Mouse (Mus musculus): ENCODE measurements at regions not wholly inside any gene's neighbourhood (a gene's known extent, or its start where the extent isn't known, plus 50 kb on each side); places are given as distances from the start of the nearest gene placed in this dataset.

DNA sequence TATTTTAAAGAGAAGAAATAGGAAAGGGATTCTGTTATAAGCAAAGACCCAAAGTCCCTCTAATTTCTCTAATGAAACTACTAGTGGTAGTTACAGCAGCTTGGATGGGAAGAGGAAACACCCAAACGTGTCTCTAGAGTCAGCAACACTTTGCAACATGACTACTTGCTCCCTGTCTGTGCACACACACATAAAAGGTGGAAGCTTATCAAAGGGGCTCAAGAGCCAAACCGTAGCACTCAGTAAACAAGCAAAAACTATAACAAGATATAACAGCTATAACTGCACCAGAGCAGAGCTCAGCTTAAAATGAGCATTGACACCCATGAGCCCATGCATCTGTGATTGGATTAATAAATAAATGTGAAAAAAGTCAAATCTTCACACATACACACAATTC, 262.5 kb upstream of the Ppargc1a start:
- DNase-seq: no peak

DNA sequence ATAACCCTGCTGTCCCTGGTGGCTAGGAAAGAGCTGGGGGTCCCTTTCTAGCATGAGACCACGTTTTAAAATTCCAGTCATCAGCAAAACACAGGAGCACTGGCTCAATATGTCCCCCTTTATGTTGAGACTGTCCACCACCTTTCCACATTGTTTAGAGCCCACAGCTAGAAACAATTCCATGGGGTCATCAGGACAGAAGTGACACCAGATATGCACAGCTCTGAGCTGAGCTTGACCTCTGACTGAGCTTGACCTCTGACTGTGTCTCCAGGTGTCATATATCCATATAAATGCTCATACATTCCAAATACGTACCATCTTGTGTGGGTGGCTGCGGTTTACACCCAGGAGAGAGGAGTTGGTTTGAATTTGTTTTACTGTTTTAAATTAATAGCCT, 262.1 kb upstream of the Ppargc1a start:
- no peak for DNase-seq

DNA sequence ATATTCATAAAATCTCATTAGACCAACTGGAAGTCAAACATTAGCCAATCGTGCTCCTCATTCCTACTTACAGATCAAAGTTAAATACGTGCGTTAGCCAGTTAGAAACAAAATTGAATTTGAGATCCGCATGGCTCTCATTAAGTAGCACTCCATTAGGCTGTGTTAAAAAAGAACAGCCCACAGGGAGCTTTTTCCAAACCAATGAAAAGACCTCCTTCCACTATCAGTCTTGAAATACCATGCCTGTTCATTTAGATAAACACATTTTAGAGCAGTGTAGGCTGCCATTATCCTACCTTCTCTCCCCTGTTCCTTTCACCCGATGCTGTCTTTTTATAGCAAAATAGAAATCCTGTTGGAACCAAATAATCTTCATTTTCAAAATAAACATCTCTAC, 261.5 kb upstream of the Ppargc1a start:
- no peak for DNase-seq

DNA sequence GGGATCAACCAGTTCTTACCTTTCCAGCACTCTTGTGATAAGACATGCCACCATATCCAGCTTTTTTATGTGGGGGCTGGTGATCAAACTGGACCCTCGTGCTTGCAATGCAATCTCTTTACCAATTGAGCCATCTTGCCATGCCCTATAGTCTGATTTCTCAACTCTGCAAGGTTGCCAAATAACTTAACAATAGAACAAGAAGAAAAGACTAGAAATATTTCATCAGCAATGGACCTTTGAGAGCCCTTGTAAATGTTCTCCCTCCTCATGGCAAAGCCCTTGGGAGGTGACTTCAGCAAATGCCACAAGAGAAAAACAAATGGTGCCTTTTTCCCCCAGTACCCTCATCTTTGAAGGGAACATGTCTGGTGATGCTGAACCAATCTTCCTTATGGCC, 258.7 kb upstream of the Ppargc1a start:
- no peak for DNase-seq

DNA sequence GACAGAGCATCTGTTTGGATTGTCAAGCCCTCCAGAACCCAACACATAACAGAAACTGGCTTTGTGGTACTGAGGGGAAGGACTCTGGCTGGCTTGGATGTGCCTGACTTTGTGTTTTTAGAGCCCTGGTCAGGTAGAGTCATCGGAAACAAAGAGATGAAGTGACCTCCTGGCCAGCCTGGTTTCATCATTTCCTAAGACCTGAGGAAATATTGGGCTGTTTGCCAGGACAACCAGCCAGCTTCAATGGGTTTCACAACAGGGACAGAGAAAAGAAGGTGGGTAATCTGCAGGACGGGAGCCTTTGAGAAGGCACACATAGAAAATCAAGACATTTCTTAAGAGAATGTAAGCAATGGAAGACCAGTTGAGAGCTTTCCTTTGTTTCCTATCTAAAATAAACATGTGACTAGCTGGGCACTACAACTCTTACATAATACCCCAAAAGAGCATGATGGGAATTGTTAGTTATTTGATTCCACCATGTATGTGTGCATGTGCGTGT, 258.1 kb upstream of the Ppargc1a start:
- no peak for DNase-seq

DNA sequence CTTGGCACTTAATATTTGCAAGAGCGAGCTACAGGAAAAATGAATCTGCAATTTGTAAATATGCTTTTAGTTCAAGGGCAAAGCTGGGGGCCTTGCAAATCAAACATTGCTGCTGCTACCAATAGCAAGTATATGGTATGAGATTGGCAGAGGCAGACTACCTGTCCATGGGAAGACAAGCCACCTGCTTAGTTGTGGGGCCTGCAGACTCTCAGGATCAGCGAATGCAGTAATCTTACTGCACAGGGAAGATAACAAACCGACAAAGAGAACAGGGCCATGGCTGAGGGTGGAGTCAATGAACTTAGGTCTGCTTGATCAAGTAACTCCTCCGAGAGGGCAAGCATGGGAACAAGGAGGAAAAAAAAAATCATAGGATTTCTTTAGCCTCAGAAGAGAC, 257.2 kb upstream of the Ppargc1a start:
- no peak for DNase-seq

DNA sequence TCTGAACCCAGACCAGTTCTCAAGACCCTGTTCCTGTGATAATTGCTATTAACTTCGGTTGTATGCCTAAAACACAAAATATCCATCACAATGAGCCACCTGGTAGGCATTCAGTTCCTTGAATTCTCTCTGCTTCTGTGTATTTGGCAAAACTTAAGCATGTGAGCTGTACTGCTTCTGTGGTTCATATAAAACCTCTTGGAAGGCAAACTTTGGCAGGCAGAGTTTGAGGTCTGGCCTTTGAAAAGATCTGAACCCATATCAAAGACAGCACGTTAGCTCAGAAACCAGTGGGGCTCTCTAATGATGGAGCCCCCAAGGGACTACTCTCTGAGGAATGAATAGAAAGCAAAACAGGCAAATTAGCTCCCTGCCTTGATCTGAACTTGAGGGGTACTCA, 256.1 kb upstream of the Ppargc1a start:
- DNase-seq: no peak

DNA sequence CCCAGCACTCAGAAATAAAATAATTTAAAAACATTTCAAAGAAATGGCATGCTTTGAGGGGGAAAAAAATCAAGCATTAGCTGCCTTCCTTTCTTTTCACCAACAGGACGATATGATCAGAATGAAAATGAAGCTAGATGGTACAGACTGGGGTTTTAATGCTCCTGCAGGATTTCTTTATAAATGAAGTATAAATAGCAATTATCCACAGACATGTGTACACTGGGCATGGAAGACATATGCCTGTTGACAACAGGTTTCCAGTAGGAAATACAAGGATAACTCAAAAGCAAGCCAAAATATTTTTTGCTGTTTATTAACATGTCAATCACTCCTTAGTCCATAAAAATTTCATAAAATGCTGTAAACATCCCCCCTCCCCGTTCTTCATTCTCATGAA, 248.7 kb upstream of the Ppargc1a start:
- DNase-seq: no peak

DNA sequence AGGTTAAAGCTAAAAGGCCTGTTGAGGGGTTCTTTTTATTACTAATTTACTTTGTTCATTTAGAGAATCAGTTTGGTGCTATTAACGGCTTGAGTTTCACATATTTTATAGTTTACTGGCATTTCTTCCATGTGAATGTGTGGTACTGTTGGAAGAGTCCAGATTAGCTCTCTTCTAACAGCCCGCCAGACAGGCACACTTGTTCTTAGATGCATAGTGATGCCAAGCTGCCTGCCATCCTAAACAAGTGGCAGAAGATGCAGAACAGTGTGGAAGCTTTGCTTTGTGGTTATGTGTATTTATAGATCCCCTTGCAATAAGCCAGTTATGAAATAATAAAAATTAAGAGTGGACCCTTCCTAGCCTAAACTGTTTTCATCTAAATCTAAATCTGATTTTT, 244.2 kb upstream of the Ppargc1a start:
- no peak for DNase-seq

DNA sequence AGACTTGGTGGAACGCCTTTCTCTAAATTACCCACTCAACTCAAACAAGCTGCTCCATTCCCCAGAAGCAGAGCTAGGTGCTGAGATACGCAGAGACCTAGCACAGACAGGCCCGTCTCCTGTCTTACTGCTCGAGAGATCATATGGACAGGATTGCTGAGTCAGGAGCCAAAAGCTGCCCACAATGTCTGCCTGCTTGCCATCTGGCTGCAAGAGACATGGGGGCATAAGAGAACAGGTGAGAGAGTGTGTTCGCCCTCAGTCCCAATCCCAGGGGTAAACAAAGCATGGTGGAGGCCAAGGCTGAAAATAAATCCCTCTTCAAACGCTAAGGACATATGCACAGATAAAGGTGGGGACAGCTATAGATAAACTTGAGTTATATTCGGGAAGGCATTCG, 234.0 kb upstream of the Ppargc1a start:
- no peak for DNase-seq

DNA sequence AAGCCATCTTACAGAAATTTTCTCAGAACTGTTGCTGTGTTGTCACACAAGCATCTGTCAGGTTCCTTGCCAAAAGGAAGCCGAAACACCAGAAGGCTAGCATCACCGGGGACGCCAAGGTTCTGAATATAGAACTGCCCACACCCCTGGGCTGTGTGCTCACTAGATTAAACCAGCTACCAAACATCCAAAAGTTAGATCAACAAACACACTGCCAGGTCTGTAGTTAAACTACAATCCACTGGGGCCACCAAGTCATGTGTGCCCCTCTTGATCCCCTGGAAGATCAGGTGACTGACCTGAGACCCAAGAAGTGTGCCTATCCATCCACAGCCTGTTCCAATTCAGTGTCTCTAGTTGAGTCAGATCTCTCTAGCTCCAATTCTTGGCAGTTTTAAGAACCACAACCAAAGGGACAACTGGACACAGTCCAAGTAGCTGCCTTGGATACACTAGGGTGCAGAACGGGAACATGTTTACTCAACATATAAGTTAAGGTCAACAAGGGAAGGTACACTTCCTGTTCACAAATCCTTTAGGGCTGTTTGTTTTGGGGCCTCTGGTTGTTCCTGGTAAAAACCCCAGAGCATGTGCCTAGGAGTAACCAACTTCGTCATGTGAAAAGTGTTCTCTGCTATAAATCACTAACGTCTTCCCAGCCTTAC, 232.0 kb upstream of the Ppargc1a start:
- no peak for DNase-seq

DNA sequence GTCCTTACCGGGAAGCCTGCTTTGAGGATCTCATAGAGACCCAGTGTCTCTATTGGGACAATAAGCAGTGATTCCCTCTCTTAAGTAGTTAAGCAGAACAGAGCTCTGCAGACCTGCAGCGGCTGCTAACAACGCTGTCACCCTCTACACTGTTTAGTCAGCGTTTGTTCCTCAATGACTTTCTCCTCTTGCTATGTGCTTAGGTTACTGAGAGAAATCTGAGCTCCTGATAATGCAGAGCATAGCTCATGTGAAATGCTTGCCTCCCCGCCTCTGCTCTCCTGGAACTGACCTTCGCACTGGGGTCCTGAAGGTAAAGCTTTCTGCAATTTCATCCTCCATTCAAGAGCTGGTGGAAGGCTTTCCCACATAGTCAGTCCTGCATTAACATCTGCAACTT, 226.6 kb upstream of the Ppargc1a start:
- no peak for DNase-seq

DNA sequence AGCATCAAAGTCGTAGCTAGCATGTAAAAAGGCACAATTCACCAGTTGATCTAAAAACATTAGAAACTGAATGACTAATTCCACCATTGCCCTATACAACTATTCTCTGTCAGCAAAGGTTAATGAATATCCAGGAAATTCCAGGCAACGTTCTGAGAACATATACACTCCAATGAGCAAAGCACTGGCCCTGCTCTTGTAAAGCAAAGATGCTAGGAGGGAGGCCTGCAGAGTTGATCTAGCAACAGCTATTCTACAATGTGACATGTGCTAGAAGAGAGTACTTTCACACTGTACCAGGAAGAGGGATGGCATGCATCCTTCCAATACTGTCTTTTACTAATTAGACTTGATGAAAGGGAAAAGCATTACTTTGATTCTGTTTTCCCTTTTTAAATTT, 225.4 kb upstream of the Ppargc1a start:
- no peak for DNase-seq

DNA sequence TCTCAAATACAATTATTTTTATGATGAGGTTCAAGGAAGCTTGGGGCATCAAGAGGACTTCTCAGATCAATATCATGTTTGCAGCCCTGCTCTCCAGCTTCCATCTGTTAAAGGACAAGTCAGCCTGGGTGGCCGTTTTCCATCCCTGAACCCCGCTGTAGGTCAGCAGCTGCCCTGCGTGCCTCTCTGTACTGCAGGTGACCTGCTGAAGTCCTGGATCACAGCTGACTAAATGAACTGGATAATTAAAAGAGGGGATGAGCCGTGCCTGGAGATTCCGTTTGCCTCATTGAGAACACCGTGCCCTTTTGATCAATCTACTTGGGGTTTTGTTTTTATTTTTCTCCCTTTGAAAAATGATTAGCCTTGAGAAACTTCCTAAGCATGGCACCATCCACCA, 221.2 kb upstream of the Ppargc1a start:
- no peak for DNase-seq

DNA sequence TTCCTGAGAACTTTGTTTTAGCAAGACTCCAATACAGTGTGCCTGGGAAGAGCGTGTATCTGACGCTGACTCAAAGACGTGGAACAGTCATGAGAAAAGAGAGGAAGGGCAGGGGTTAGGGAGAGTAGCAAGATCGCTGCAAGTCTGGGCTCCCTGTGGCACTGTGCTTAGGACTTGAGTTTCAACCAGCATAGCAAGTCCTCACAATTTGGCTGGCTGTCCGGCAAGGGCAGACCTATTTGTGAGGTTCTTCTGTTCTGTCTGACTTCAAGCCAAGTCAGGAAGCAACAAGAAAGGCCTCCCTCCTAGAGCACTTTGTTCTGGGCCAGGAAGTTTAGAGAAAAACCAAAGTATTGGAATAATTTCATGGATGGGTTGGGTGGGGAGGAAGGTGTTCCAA, 216.0 kb upstream of the Ppargc1a start:
- DNase-seq: no peak

DNA sequence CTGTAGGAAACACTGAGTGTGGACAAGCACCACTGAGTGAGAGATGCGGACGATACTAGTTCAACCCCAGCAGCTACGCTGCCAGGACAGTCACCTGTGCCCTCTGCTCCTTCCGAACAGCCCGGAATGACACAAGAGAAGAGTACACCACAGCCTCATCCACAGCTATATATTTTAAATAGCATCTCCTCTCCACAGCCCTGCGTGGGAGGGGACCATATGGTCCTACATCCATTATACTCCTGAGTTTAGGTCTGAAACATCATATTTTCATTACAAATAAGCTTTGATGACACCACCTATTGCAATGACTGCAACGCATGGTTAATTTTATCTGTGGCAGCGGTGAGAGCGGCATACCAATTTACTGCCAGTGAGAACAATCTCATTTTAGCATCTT, 215.6 kb upstream of the Ppargc1a start:
- DNase-seq: no peak

DNA sequence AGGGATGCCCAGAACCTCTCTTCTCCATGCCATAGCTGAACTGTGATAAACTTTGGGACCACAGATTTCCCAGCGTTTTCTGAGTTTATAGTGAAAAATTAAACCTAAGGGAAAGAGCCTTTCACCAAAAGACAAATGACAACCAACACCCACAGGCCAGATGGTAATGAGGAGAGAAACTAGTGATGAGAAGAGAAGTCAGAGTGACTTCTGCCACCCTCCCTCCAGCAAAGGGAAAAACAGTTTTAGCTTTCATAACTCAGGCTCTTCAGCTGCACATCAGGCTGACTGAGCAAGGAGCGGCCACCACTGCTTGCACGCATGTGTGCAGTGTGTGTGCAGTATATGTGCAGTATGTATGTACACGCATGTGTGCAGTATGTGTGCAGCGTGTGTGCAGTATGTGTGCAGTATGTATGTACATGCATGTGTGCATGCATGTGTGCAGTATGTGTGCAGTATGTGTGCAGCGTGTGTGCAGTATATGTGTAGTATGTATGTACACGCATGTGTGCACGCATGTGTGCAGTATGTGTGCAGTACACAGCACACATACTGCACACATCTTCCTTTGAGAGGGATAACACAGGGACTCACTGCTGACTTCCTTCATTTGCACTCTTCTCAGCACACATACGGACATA, 208.1 kb upstream of the Ppargc1a start:
- no peak for DNase-seq

DNA sequence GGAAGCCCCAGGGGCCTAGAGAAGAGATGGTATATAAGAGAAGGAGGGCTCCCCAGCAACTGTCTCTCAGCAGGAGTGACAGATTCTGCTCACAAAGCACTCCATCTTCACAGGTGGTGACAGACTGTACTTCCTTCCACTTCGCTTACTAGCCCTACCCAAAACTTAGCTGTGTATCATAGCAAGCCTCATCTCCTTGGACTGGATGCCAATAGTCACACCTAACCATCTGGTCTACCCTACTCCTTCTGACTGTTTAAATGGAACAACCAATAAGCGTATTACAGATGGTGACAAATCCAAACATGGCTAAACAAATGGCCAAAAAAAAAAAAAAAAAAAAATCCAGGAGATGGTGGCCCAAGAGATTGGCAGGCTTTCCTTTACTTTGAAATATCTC, 204.1 kb upstream of the Ppargc1a start:
- DNase-seq: no peak

DNA sequence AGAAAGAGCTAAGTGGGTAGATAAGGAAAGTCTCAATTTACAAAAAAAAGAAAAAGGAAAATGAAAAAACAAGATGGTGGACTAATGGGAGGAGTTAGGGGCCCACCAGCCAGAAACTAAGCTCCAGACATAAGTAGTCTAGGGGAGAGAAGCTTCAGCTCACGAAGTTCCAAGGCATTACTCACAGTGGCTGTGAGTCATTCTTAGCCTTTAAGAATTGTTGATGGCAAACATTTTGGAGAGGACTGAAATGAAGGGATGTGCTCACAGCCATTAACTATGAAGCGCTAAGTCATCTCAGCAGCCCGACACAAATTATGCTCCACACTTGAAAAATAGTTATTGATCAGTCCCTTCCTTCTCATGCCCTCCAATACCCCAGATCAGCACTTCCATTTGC, 198.6 kb upstream of the Ppargc1a start:
- DNase-seq: no peak

DNA sequence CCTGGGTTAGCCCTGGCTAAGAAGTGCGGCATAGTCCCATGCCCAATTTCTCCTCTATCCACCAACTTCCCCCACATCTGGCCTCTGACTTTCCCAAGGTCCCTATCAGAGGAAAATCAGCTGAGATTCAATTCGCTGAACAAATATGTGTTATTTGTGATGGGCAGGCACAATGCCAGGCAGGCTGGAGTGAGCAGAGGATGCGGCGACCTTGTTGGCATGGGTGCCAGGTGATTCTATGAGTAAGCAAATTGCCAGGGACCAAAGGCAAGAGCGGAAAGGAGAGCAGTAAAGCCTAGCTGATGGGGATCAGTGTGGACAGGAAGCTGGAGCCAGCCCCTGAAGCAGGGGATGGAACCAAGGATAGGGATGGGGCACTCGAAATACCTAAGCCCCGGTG, 196.9 kb upstream of the Ppargc1a start:
- DNase-seq: no peak

DNA sequence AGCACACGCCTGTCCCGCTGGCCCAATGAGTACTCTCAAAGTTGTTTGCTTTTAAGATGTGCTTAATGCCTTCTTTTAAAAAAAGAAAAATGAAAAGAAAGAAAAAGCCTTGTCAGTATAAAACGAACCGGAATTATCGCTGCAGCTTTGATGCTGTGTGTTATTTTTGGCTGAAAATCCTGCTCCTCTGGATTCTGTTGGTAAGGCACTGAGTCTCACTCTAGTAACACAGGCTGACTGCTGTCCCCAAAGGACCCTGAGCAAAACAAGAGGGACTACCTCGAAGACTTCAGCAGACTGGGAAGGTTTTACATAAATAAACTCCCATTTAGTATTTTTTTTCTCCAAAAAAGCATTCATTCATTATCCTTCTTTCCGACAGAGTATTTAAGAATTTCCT, 196.1 kb upstream of the Ppargc1a start:
- DNase-seq: no peak

DNA sequence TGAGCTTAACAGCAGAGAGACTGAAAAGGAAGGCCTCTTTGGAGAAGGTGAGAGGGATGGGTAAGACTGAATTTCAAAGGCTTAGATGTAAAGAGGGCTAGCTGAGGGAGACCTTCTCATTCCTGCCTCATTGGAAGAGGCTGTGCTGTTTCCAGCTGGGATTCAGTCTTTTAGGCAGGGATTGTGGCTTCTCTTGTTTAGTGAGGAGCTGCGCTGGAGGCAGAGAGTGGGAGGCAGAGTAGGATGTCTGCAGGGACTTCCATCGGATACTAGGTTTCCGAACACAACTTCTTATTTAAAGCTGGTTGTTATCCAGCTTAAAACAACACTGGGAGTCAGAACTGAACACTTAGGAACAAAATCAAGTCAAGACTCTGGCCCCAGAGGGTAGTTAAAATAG, 194.8 kb upstream of the Ppargc1a start:
- no peak for DNase-seq

DNA sequence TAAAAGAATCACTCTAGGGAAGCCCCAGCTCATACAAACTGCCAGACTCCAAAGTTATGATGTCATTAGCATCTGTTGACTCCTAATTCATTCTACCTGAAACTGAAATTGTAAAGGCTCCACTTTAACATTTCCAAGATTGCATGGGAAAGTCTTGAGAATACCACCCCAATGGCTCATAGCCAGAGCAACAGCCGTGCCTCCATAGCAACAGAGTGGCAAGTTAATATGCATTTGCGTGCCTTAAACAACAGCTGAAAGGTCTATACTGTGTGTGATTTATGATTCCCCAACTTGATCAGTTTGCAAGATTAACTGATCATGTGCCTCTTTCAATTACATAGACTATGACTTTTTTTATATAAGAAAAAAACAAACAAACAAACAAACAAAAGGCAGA, 190.8 kb upstream of the Ppargc1a start:
- no peak for DNase-seq

DNA sequence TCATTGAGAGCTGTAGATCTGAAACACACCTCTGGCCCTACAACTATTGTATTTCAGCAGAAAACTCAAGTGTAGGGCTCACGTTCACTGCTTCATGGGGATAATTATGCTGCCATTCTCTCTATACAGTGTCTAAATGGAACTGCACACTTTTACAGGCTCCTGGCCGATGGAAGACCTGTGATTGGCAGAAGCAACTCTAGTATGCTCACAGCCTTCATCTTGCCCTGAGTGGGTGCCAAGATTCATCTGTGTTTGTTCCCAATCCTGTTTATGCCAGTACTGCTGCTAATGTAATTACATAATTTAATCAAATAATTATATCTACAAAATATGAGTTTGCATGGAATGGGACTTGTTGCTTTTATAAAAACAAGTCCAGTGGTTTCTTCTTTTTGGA, 190.3 kb upstream of the Ppargc1a start:
- DNase-seq: no peak

DNA sequence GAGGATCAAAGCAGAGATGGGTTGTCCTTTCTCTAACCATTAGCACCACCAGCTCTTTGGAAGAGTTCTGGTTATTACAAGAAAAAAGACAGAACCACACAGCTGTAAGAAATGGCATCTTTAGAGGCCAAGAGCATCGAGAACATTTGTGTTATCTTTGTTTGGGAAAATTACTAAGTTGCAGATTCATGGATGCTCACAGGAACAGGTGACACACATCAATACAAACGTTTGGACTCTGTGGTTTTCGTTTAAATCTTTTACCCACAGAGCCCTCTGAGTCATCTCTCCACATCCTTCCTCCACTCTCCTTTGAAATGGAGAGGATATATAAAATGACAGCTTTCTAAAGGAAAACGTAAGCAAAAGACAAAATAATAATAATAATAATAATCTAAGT, 184.5 kb upstream of the Ppargc1a start:
- DNase-seq: no peak

Data from heart, postnatal 4 days (tissue).